Mouse (Mus musculus) neural tube, embryonic 12.5 days (tissue): ENCODE measurements around the gene Man1c1. TPM values are rescaled to one million over a fixed set of nuclear protein-coding genes. Genes with fewer than 3 reads are reported as not detected.

Source experiments
- ATAC-seq: fragments of 200-750 bp; cut with Nextera tagmentation; 2 replicates; pipeline ENCODE4 v1.8.0; 2017; ENCODE audit warnings: low read depth, mild to moderate bottlenecking, moderate TSS enrichment, moderate library complexity; ENCODE audit not compliant: low FRiP score
- H3K27ac ChIP-seq: fragments of 300-500 bp; sonication (generic); 2 replicates; pipeline ENCODE4 v1.5.1; 2016
- H3K27me3 ChIP-seq: fragments of 300-500 bp; sonication (generic); replicated peaks from 2 replicates; pipeline ENCODE4 v1.6.1; 2016; ENCODE audit warnings: mild to moderate bottlenecking
- H3K36me3 ChIP-seq: fragments of 300-500 bp; sonication (generic); 2 replicates; pipeline ENCODE4 v1.6.1; 2016; ENCODE audit warnings: mild to moderate bottlenecking
- H3K4me1 ChIP-seq: fragments of 300-500 bp; sonication (generic); 2 replicates; pipeline ENCODE4 v1.6.1; 2016
- H3K4me2 ChIP-seq: fragments of 300-500 bp; sonication (generic); replicated peaks from 2 replicates; pipeline ENCODE4 v1.6.1; 2016; ENCODE audit warnings: mild to moderate bottlenecking
- H3K4me3 ChIP-seq: fragments of 300-500 bp; sonication (generic); 2 replicates; pipeline ENCODE4 v1.5.1; 2016
- H3K9ac ChIP-seq: fragments of 300-500 bp; sonication (generic); 2 replicates; pipeline ENCODE4 v1.6.1; 2016; ENCODE audit warnings: mild to moderate bottlenecking
- H3K9me3 ChIP-seq: fragments of 300-500 bp; sonication (generic); 2 replicates; pipeline ENCODE4 v1.6.1; 2016; ENCODE audit warnings: mild to moderate bottlenecking
- WGBS: fragments of 180-500 bp; shearing (Covaris S2); methylation state at CpG from one replicate; pipeline ENCODE4 v1.1.7; 2016; 5-methylcytosine and 5-hydroxymethylcytosine counted together
- microRNA-seq: library from miRNA; unstranded; fragments of <30 nt; microRNA quantifications from one replicate; pipeline ENCODE4, GENCODE M21; 2017
- polyA plus RNA-seq: library from polyadenylated mRNA; unstranded; fragments of >200 nt; fragmentation: Nextera tagmentation; extraction: Ambion mirVana; gene quantifications from 2 replicates; pipeline ENCODE4 v1.2.1, GENCODE M21; 2016

Man1c1 gene
- polyA plus RNA-seq, 1 experiment from 2014 or later, result 6.3 TPM

- no peak overlapping the region for H3K4me3 ChIP-seq
- WGBS, result 90% methylated on average over 10 of the region's 10 CpGs
- no peak for ATAC-seq
- H3K36me3 ChIP-seq, result peaks cover 10% of the 10 kb centered on the region
- no peak overlapping the region for H3K4me2 ChIP-seq
- no peaks in the 10 kb centered on the region for H3K27me3 ChIP-seq
- no peak overlapping the region for H3K9ac ChIP-seq
- peaks cover 2% of the 10 kb centered on the region; the same call in 1 of the 2 replicates for H3K4me1 ChIP-seq
- no peak overlapping the region for H3K27ac ChIP-seq
- H3K9me3 ChIP-seq, result no peaks in the 10 kb centered on the region
These were observed 186.4 kb downstream of the Man1c1 start for GRCm38 (mm10) chr4:134517719-134518118.

DNA sequence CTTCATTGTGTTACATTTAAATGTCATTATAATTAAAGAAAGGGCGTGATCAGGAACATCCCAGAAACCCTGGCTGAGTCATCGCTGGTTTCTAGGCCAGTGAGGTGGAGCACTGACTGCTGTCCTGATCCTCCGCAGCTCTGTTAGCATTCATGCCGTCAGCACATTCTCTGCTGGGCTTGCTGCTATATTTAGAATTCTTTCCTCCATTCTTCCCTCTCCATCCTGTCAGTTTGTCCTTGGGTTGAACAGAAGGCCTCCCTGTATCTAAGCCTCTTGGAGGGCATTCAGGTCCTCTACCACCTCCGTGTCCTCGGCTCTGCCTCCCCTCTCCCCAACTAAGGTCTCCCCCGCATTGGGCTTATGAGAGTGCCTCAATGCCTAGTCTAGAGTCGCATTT lies 187.1 kb downstream of the Man1c1 start:
- WGBS, result 91% methylated on average over 8 of the region's 8 CpGs
- peaks cover 10% of the 10 kb centered on the region for H3K36me3 ChIP-seq
- ATAC-seq, result no peak
- H3K9ac ChIP-seq, result no peak overlapping the region
- no peak overlapping the region for H3K4me2 ChIP-seq
- no peaks in the 10 kb centered on the region for H3K9me3 ChIP-seq
- no peaks in the 10 kb centered on the region for H3K27me3 ChIP-seq
- H3K4me3 ChIP-seq, result no peak overlapping the region
- no peak overlapping the region for H3K27ac ChIP-seq
- peaks cover 6% of the 10 kb centered on the region; the same call in 1 of the 2 replicates for H3K4me1 ChIP-seq

GRCm38 (mm10) chr4:134515614-134516013 lies 188.5 kb downstream of the Man1c1 start:
- H3K4me2 ChIP-seq, result no peak overlapping the region
- H3K36me3 ChIP-seq, result peaks cover 3% of the 10 kb centered on the region; the same call in 1 of the 2 replicates
- no peak for ATAC-seq
- H3K4me1 ChIP-seq, result peaks cover 11% of the 10 kb centered on the region; the same call in 1 of the 2 replicates
- H3K9me3 ChIP-seq, result no peaks in the 10 kb centered on the region
- no peak overlapping the region for H3K27ac ChIP-seq
- no peak overlapping the region for H3K9ac ChIP-seq
- WGBS, result 88% methylated on average over 7 of the region's 7 CpGs
- no peaks in the 10 kb centered on the region for H3K27me3 ChIP-seq
- no peak overlapping the region for H3K4me3 ChIP-seq

GRCm38 (mm10) chr4:134514309-134514930 lies 189.7 kb downstream of the Man1c1 start:
- H3K27ac ChIP-seq, result no peak overlapping the region
- no peak overlapping the region for H3K4me3 ChIP-seq
- peaks cover 11% of the 10 kb centered on the region; the same call in 1 of the 2 replicates for H3K4me1 ChIP-seq
- ATAC-seq, result no peak
- H3K4me2 ChIP-seq, result no peak overlapping the region
- no peak overlapping the region for H3K9ac ChIP-seq
- no peaks in the 10 kb centered on the region for H3K27me3 ChIP-seq
- WGBS, result 92% methylated on average over 11 of the region's 11 CpGs
- H3K36me3 ChIP-seq, result no peaks in the 10 kb centered on the region
- no peaks in the 10 kb centered on the region for H3K9me3 ChIP-seq

GRCm38 (mm10) chr4:134512798-134513197 lies 191.3 kb downstream of the Man1c1 start:
- Histone ChIP-seq H3K4me1 (peaks cover 11% of the 10 kb centered on the region; the same call in 1 of the 2 replicates), H3K9me3 (no peaks in the 10 kb centered on the region), H3K36me3 (peaks cover 2% of the 10 kb centered on the region; the same call in 1 of the 2 replicates), H3K4me3 (no peak overlapping the region), H3K4me2 (peak overlapping the region; percentile 52), H3K27me3 (no peaks in the 10 kb centered on the region), H3K27ac (no peak overlapping the region), H3K9ac (0 out of 2 replicates have a peak overlapping the region, but pooled peaks have one; percentile 17)
- 14% methylated on average over 15 of the region's 15 CpGs for WGBS
- ATAC-seq, result no peak

GRCm38 (mm10) chr4:134511730-134512129 lies 192.4 kb downstream of the Man1c1 start:
- no peaks in the 10 kb centered on the region for H3K9me3 ChIP-seq
- H3K4me2 ChIP-seq, result peak overlapping the region; percentile 88
- H3K36me3 ChIP-seq, result peaks cover 11% of the 10 kb centered on the region; the same call in 1 of the 2 replicates
- H3K27me3 ChIP-seq, result no peaks in the 10 kb centered on the region
- no peak overlapping the region for H3K4me3 ChIP-seq
- H3K27ac ChIP-seq, result no peak overlapping the region
- WGBS, result 82% methylated on average over 6 of the region's 6 CpGs
- H3K4me1 ChIP-seq, result peaks cover 11% of the 10 kb centered on the region; the same call in 1 of the 2 replicates
- 0 out of 2 replicates have a peak overlapping the region, but pooled peaks have one; percentile 40 for H3K9ac ChIP-seq
- ATAC-seq, result no peak

Small RNA genes within 50 kb of the gene (microRNA-seq; reads per million reads assigned to microRNA genes)
- not detected for gene Mir6403

Other genes starting within 250 kb of the Man1c1 start
- gene Stmn1, start 236.0 kb downstream of the Man1c1 start, polyA plus RNA-seq, result 4,894 and 4,994 TPM in 2 replicates
- gene Paqr7, start 207.6 kb downstream of the Man1c1 start, polyA plus RNA-seq, result 7.4 and 8.9 TPM in 2 replicates
- 8.1 and 8.9 TPM in 2 replicates for gene Aunip, start 193.3 kb downstream of the Man1c1 start, polyA plus RNA-seq
- 135 and 138 TPM in 2 replicates for gene Mtfr1l, start 168.9 kb downstream of the Man1c1 start, polyA plus RNA-seq
- gene Selenon, start 152.1 kb downstream of the Man1c1 start, polyA plus RNA-seq, result 47.5 and 53.0 TPM in 2 replicates
- gene Ldlrap1, start 63.7 kb upstream of the Man1c1 start, polyA plus RNA-seq, result 5.3 and 7.0 TPM in 2 replicates
- gene Maco1, start 149.1 kb upstream of the Man1c1 start, polyA plus RNA-seq, result 92.8 and 96.9 TPM in 2 replicates
- 5.4 and 6.7 TPM in 2 replicates for gene Rhd, start 160.2 kb upstream of the Man1c1 start, polyA plus RNA-seq
- 179 and 183 TPM in 2 replicates for gene Tmem50a, start 210.7 kb upstream of the Man1c1 start, polyA plus RNA-seq
- 470 and 511 TPM in 2 replicates for gene Rsrp1, start 219.3 kb upstream of the Man1c1 start, polyA plus RNA-seq
- gene Syf2, start 226.6 kb upstream of the Man1c1 start, polyA plus RNA-seq, result 82.6 and 85.0 TPM in 2 replicates